Mouse (Mus musculus) hindbrain, postnatal 0 days (tissue): ENCODE results near the gene Scyl1. TPM values are rescaled to one million over a fixed set of nuclear protein-coding genes. Genes with fewer than 3 reads are reported as not detected.
"Not testable (repeated sequence)": the region's sequence is repeated elsewhere in the genome, so short reads cannot be mapped to it uniquely, and the experiment has no call there.

ENCODE experiments used
- ATAC-seq: fragments of 200-750 bp; cut with Nextera tagmentation; 2 replicates; pipeline ENCODE4 v1.8.0; 2017; ENCODE audit warnings: mild to moderate bottlenecking, moderate TSS enrichment, moderate library complexity
- DNase-seq: peaks from one replicate; pipeline ENCODE4 v3.0.0-alpha.2; 2015; ENCODE audit warnings: low spot score
- H3K27ac ChIP-seq: fragments of 300-500 bp; sonication (generic); 2 replicates; pipeline ENCODE4 v1.5.1; 2014; ENCODE audit warnings: mild to moderate bottlenecking
- H3K27me3 ChIP-seq: fragments of 300-500 bp; sonication (generic); 2 replicates; pipeline ENCODE4 v1.6.1; 2014; ENCODE audit warnings: low read length, mixed read lengths; ENCODE audit not compliant: insufficient read depth
- H3K36me3 ChIP-seq: fragments of 300-500 bp; sonication (generic); 2 replicates; pipeline ENCODE4 v1.6.1; 2014; ENCODE audit warnings: low read length, mixed read lengths; ENCODE audit not compliant: insufficient read depth
- H3K4me1 ChIP-seq: fragments of 300-500 bp; sonication (generic); 2 replicates; pipeline ENCODE4 v1.6.1; 2014; ENCODE audit warnings: antibody characterized with exemption, low read length, mixed read lengths; ENCODE audit not compliant: insufficient read depth
- H3K4me2 ChIP-seq: fragments of 300-500 bp; sonication (generic); 2 replicates; pipeline ENCODE4 v1.6.1; 2014; ENCODE audit warnings: low read depth, mild to moderate bottlenecking, low read length, moderate library complexity, mixed read lengths
- H3K4me3 ChIP-seq: fragments of 300-500 bp; sonication (generic); 2 replicates; pipeline ENCODE4 v1.5.1; 2014; ENCODE audit warnings: low read length
- H3K9ac ChIP-seq: fragments of 300-500 bp; sonication (generic); replicated peaks from 2 replicates; pipeline ENCODE4 v1.6.1; 2014; ENCODE audit warnings: mild to moderate bottlenecking, low read length, moderate library complexity, mixed read lengths
- H3K9me3 ChIP-seq: fragments of 300-500 bp; sonication (generic); 2 replicates; pipeline ENCODE4 v1.6.1; 2016; ENCODE audit warnings: low read length, mixed read lengths
- CTCF ChIP-seq: IDR thresholded peaks from 2 replicates; pipeline ENCODE4 v1.5.1; 2016; ENCODE audit warnings: antibody characterized with exemption, control low read depth, low read depth
- WGBS: fragments of 180-500 bp; shearing (Covaris S2); extraction: QIAGEN DNeasy Blood & Tissue Kit; methylation state at CpG from one replicate; pipeline ENCODE4 v1.1.7; 2014; 5-methylcytosine and 5-hydroxymethylcytosine counted together
- polyA plus RNA-seq: library from polyadenylated mRNA; unstranded; fragments of >200 nt; fragmentation: Nextera tagmentation; extraction: Ambion mirVana; gene quantifications from 2 replicates; pipeline ENCODE4 v1.2.1, GENCODE M21; 2015
- total RNA-seq: library from RNA; depleted of rRNA; stranded (reverse); fragments of >200 nt; gene quantifications from 2 replicates; pipeline ENCODE4 v1.2.3, GENCODE M21; 2014

Gene Scyl1
- total and polyA plus RNA-seq, 2 experiments from 2014 or later: 76.2 to 96.6 TPM

GRCm38 (mm10) chr19:5814048-5814447 is 42.8 kb upstream of the Scyl1 start:
- WGBS: 29% methylated on average over 1 of the region's 1 CpGs
- peak; percentile 71 for TF ChIP-seq CTCF
- not testable (repeated sequence) for H3K9ac ChIP-seq, H3K36me3 ChIP-seq, H3K9me3 ChIP-seq, H3K27ac ChIP-seq, H3K4me2 ChIP-seq, DNase-seq, H3K27me3 ChIP-seq, H3K4me3 ChIP-seq, ATAC-seq
- H3K4me1 ChIP-seq: peaks cover 37% of the 10 kb centered on the region

- no peak for ATAC-seq
- H3K9me3 ChIP-seq: no peaks in the 10 kb centered on the region
- no peak for DNase-seq
- H3K27me3 ChIP-seq: no peaks in the 10 kb centered on the region
- no peaks in the 10 kb centered on the region for H3K36me3 ChIP-seq
- TF ChIP-seq CTCF: no peak
- no peak overlapping the region for H3K4me3 ChIP-seq
- H3K9ac ChIP-seq: no peak overlapping the region
- WGBS: 92% methylated on average over 3 of the region's 3 CpGs
- H3K4me2 ChIP-seq: no peak overlapping the region
- peak overlapping the region; percentile 91 for H3K27ac ChIP-seq
- peaks cover 37% of the 10 kb centered on the region for H3K4me1 ChIP-seq
Measured at GRCm38 (mm10) chr19:5813567-5813966, 42.3 kb upstream of the Scyl1 start.

DNA sequence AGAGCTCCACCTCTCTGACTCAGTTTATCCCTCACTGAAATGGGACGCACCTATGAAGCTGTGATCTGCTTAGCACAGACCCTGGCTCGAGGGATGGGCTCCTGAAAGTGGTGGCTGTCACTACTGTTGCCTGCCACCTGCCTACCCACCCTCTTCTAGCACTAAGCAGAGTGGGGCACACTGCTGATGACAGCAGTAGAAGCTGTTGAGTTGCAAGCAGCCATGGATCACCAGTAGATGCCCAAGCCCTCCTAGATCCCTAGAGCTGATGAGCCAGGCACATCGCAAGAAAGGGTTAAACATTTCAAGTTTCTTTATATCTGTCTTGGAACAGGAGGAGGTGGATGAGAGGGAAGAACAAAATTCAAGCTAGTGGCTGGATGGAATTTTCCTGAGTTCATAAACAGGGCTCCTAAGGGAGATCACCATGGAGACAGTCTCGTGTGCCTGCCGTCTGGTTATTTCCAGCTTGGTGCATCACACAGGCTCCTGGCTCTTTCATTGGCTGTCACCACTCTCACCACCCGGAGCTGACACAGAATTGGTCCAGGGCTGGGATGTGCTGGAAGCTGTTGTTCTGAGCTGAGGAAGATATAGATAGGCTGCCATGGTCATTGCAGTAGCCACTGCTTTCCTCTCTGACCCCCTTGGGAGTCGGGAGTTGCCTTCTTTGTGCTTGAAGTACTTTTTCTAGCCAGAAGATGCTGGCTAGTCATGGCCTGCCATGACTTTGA is 40.7 kb upstream of the Scyl1 start:
- peak; percentile 97 for ATAC-seq
- H3K36me3 ChIP-seq: no peaks in the 10 kb centered on the region
- H3K27ac ChIP-seq: peak overlapping the region; percentile 91
- no peaks in the 10 kb centered on the region for H3K27me3 ChIP-seq
- TF ChIP-seq CTCF: 0 out of 2 replicates have a peak, but pooled peaks have one; percentile 5
- H3K4me2 ChIP-seq: peak overlapping the region; percentile 32; the same call in 1 of the 2 replicates
- H3K4me1 ChIP-seq: peaks cover 34% of the 10 kb centered on the region
- H3K4me3 ChIP-seq: no peak overlapping the region
- H3K9ac ChIP-seq: no peak overlapping the region
- H3K9me3 ChIP-seq: no peaks in the 10 kb centered on the region
- 27% methylated on average over 7 of the region's 7 CpGs for WGBS
- peak; percentile 95 for DNase-seq

DNA sequence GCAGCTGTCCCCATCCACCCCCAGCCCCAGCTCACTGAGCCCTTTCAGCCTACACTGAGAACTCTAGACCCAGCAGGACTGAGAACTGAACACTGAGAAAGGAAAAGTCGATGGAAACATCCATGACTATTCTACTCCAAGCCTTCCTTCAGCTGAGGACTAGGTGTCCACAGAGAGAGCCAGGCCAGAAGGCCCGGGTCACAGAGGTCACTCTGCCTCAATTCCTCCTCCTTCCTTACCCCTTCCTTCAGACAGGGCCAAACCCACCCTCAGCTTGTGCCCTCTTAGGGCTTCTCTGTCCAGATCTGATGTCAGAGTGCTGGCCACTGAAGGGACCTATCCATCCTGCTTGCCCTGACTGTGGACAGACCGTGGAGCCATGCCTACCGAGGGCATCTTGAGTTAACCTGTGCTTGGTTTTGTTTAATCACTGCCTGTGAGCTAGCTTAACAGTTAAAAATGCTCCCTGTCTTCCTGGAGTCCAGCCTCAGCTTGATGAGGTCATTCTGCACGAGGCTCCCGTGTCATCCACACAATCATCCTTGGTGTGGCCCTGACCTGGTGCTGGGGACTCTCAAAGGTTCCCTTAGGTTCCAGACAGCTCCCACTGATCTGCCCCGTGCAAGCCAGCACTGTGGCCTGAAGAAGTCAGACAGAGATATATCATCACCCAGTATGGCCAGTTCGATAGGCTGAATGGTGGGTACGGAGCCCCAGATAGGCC is 39.8 kb upstream of the Scyl1 start:
- no peak for ATAC-seq

GRCm38 (mm10) chr19:5810103-5810839 is 39.1 kb upstream of the Scyl1 start:
- TF ChIP-seq CTCF: no peak
- no peak overlapping the region; the same call in 1 of the 2 replicates for H3K9ac ChIP-seq
- whole genome bisulfite sequencing: 49% methylated on average over 11 of the region's 11 CpGs
- DNase-seq (no peak), ATAC-seq (no peak)
- no peaks in the 10 kb centered on the region for H3K27me3 ChIP-seq
- H3K4me3 ChIP-seq: no peak overlapping the region
- H3K9me3 ChIP-seq: no peaks in the 10 kb centered on the region
- no peaks in the 10 kb centered on the region for H3K36me3 ChIP-seq
- H3K4me2 ChIP-seq: no peak overlapping the region
- peaks cover 37% of the 10 kb centered on the region for H3K4me1 ChIP-seq
- H3K27ac ChIP-seq: peak overlapping the region; percentile 91

More for the DNA sequence above, 39.8 kb upstream of the Scyl1 start:
- H3K4me3 ChIP-seq: no peak overlapping the region
- H3K36me3 ChIP-seq: no peaks in the 10 kb centered on the region
- no peaks in the 10 kb centered on the region for H3K27me3 ChIP-seq
- peak overlapping the region; percentile 91 for H3K27ac ChIP-seq
- H3K9me3 ChIP-seq: no peaks in the 10 kb centered on the region
- H3K4me2 ChIP-seq: no peak overlapping the region
- no peak for DNase-seq
- WGBS: 61% methylated on average over 9 of the region's 9 CpGs
- no peak overlapping the region for H3K9ac ChIP-seq
- TF ChIP-seq CTCF: no peak
- peaks cover 37% of the 10 kb centered on the region for H3K4me1 ChIP-seq

- H3K4me3 ChIP-seq: no peak overlapping the region
- no peaks in the 10 kb centered on the region for H3K9me3 ChIP-seq
- H3K27me3 ChIP-seq: no peaks in the 10 kb centered on the region
- no peaks in the 10 kb centered on the region for H3K36me3 ChIP-seq
- no peak for TF ChIP-seq CTCF
- H3K9ac ChIP-seq: no peak overlapping the region
- H3K27ac ChIP-seq: peak overlapping the region; percentile 91; the same call in 1 of the 2 replicates
- H3K4me1 ChIP-seq: peaks cover 37% of the 10 kb centered on the region
- ATAC-seq (no peak), DNase-seq (no peak)
- H3K4me2 ChIP-seq: no peak overlapping the region
- 58% methylated on average over 7 of the region's 7 CpGs for WGBS
Measured at GRCm38 (mm10) chr19:5809712-5810089, 38.5 kb upstream of the Scyl1 start.
